Mouse (Mus musculus) ES-Bruce4 (cell line): Measurements from ENCODE around the gene Cacna2d1.

ENCODE experiments used
- CTCF ChIP-seq: IDR thresholded peaks from one replicate; pipeline ENCODE4 v1.8.1; 2011; ENCODE audit warnings: low read depth, low read length
- POLR2A ChIP-seq: IDR thresholded peaks from one replicate; pipeline ENCODE4 v1.8.1; 2011; ENCODE audit warnings: low read length; ENCODE audit not compliant: insufficient read depth

GRCm38 (mm10) chr5:15933017-15933416 lies 1.5 kb upstream of the Cacna2d1 start:
- TF ChIP-seq CTCF (no peak), POLR2A (no peak)
